Mouse (Mus musculus) thymus, adult 2 months (tissue): ENCODE results near the gene Tctex1d2.

Source experiments
- CTCF ChIP-seq: fragments of 200-500 bp; IDR thresholded peaks from 2 replicates; pipeline ENCODE4 v1.5.1; 2012; ENCODE audit warnings: mild to moderate bottlenecking, control low read depth, low read length, moderate library complexity, borderline replicate concordance; ENCODE audit not compliant: control insufficient read depth, poor library complexity, insufficient read depth; ENCODE audit errors: extremely low read depth
- POLR2A ChIP-seq: fragments of 200-500 bp; IDR thresholded peaks from 2 replicates; pipeline ENCODE4 v1.6.1; 2012; ENCODE audit warnings: mild to moderate bottlenecking, low read length, control low read depth, moderate library complexity; ENCODE audit not compliant: control insufficient read depth, poor library complexity, insufficient read depth; ENCODE audit errors: extremely low read depth

DNA sequence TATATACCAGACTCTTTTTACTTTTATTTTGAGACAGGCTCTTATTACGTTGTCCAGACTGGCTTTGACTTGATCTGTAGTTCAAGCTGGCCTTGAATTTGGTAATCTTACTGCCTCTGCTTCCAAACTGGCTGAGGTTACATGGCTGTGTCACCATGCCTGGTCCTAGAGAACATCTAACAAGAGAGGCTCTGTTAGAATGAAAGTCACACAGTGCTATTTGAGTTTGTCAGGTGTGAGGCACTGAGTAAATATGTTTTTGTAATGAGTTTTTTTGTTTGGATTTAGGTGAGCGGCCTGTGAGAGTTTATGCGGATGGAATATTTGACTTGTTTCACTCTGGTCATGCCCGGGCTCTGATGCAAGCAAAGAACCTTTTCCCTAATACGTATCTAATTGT, 42.2 kb downstream of the Tctex1d2 start:
- TF ChIP-seq CTCF (no peak), POLR2A (no peak)
